8 mouse cellular contexts compared by ENCODE assay signal in the genomic region with DNA sequence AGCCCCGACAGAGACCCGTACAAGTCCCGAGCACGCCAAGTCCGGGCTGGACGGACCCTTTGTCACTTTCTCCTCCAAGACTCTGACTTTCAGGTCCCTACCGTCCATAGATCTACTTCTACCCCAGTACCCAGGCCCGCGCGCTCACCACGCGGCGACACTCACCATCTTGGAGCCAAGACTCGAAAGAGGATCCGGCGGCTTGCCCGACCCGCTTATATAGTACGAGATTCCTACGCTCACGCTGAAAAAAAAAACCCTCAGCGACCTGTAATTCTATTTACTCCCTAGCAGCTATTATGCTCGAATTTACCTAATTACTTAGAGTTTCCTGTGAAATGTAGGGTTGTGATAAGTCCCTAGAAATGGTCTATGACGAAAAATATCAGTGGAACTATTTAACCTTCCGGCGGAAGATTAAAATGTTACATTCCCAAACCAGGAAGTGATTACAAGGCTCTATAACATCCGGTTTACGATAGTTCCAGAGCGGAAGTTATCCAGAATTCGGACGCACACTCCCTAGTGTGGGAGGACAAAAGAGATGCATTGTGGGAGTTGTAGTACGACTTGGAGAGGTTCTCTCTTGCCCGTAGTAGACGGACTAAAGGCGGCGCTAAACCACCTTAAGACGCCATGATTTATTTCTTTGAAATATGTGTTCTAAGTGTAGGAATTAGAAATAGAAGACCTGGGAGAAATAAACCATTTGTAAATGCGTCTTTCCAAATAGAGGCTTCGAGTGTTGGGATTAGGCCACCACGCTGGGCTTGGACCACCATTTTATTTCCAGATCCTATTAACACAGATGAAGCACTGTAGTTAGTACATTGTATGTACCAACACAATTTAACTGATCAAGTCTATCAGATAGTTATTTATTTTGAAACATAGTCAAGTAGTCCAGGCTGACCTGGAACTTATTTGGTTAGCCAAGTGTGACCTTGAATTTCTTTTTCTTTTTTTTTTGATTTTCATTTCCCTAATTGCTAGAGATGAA. TPM values are rescaled to one million over a fixed set of nuclear protein-coding genes. Genes with fewer than 3 reads are reported as not detected.
A peak's percentile ranks its signal among the peaks of the same experiment; 100 is the strongest.
DNase-seq lines count a peak whose midpoint lies in the region; ATAC-seq and TF ChIP-seq lines count a peak whose summit lies in the region.

TSS of gene Rps26 (minus strand) at position 437 of the 1,000 bp plus-strand sequence.

- H3K4me2 ChIP-seq in forebrain, embryonic 13.5 days: peak within 1 kb of the TSS; percentile 96
- H3K4me2 ChIP-seq in liver, postnatal 0 days (ENCODE audit: low read depth, low read length): peak within 1 kb of the TSS; percentile 88
- H3K4me2 ChIP-seq in neural tube, embryonic 14.5 days (ENCODE audit: low read depth, low read length): peak within 1 kb of the TSS; percentile 83

- intact Hi-C loops in heart, postnatal 10 days (cut with DNase I): loop anchor here (2.0 to 5.0 kb wide), 2 partner anchors 48 to 59 kb away; partner anchors contain the start of genes Pa2g4 and Suox

- H3K4me3 ChIP-seq in ES-Bruce4 (ENCODE audit: low read depth, low read length): peak within 1 kb of the TSS; percentile 83
- peak within 1 kb of the TSS; percentile 92 for H3K4me3 ChIP-seq in forebrain, embryonic 13.5 days
- peak within 1 kb of the TSS; percentile 81 for H3K4me3 ChIP-seq in liver, postnatal 0 days (ENCODE audit: low read depth, low read length)
- H3K4me3 ChIP-seq in neural tube, embryonic 14.5 days (ENCODE audit: low read depth, low read length): peak within 1 kb of the TSS; percentile 70

- TF ChIP-seq EP300 in ES-Bruce4 (IDR thresholded peaks at IDR 0.05; ENCODE audit: insufficient read depth, low read depth, low read length): 0 out of 2 replicates have a peak, but pooled peaks have one; percentile 9
- peak; percentile 94 for TF ChIP-seq EP300 in liver, postnatal 0 days (IDR thresholded peaks at IDR 0.05; ENCODE audit: low read depth)

- H3K4me1 ChIP-seq in ES-Bruce4 (ENCODE audit: control insufficient read depth, insufficient read depth, low read length): no peaks in the 10 kb centered on the region
- peaks cover 9% of the 10 kb centered on the region for H3K4me1 ChIP-seq in forebrain, embryonic 13.5 days
- peaks cover 16% of the 10 kb centered on the region for H3K4me1 ChIP-seq in liver, postnatal 0 days (ENCODE audit: insufficient read depth)
- peaks cover 6% of the 10 kb centered on the region; the same call in 1 of the 2 replicates for H3K4me1 ChIP-seq in neural tube, embryonic 14.5 days (ENCODE audit: control insufficient read depth, insufficient read depth, low read length)

- no peaks in the 10 kb centered on the region for H3K9me3 ChIP-seq in ES-Bruce4 (replicated peaks; ENCODE audit: control insufficient read depth, insufficient read depth, low read length, poor library complexity, severe bottlenecking)
- H3K9me3 ChIP-seq in forebrain, embryonic 13.5 days (replicated peaks): no peaks in the 10 kb centered on the region
- H3K9me3 ChIP-seq in liver, postnatal 0 days (ENCODE audit: low read length): no peaks in the 10 kb centered on the region
- no peaks in the 10 kb centered on the region for H3K9me3 ChIP-seq in neural tube, embryonic 14.5 days (ENCODE audit: control insufficient read depth, low read length)

- no peak for TF ChIP-seq CTCF in ES-Bruce4 (IDR thresholded peaks at IDR 0.05; ENCODE audit: low read depth, low read length)
- peak; percentile 68 for TF ChIP-seq CTCF in liver, postnatal 0 days (IDR thresholded peaks at IDR 0.05; ENCODE audit: low read depth)

- peak; percentile 83 for TF ChIP-seq POLR2A in ES-Bruce4 (IDR thresholded peaks at IDR 0.05; ENCODE audit: insufficient read depth, low read length)

- no peaks in the 10 kb centered on the region for H3K27me3 ChIP-seq in ES-Bruce4 (ENCODE audit: control insufficient read depth, insufficient read depth, low read length, poor library complexity, severe bottlenecking)
- no peaks in the 10 kb centered on the region for H3K27me3 ChIP-seq in forebrain, embryonic 13.5 days
- H3K27me3 ChIP-seq in liver, postnatal 0 days (ENCODE audit: insufficient read depth, low read length): no peaks in the 10 kb centered on the region
- no peaks in the 10 kb centered on the region for H3K27me3 ChIP-seq in neural tube, embryonic 14.5 days (ENCODE audit: control insufficient read depth, insufficient read depth, low read length)

- under 1% methylated on average over 40 of the region's 40 CpGs for WGBS in forebrain, embryonic 13.5 days
- 2% methylated on average over 40 of the region's 40 CpGs for WGBS in large intestine, adult 2 months
- WGBS in liver, postnatal 0 days (ENCODE audit: insufficient replicate concordance): 1% methylated on average over 40 of the region's 40 CpGs
- WGBS in neural tube, embryonic 14.5 days: 1% methylated on average over 40 of the region's 40 CpGs

- ATAC-seq in cerebellum, adult (ENCODE audit: insufficient number of reproducible peaks, low FRiP score, low TSS enrichment): peak; percentile 99
- ATAC-seq in forebrain, embryonic 13.5 days: peak; percentile 98
- peak; percentile 98 for ATAC-seq in liver, postnatal 0 days
- peak; percentile 95 for ATAC-seq in neural tube, embryonic 14.5 days (ENCODE audit: low read depth)

- peak within 1 kb of the TSS; percentile 13 for H3K27ac ChIP-seq in ES-Bruce4 (ENCODE audit: insufficient read depth, low read length)
- H3K27ac ChIP-seq in forebrain, embryonic 13.5 days: peak within 1 kb of the TSS; percentile 70
- H3K27ac ChIP-seq in liver, postnatal 0 days (ENCODE audit: low read depth): peak within 1 kb of the TSS; percentile 66
- peak within 1 kb of the TSS; percentile 23; the same call in 1 of the 2 replicates for H3K27ac ChIP-seq in neural tube, embryonic 14.5 days (ENCODE audit: low read depth, low read length)

- peaks cover 23% of the 10 kb centered on the region for H3K36me3 ChIP-seq in ES-Bruce4 (ENCODE audit: control insufficient read depth, insufficient read depth, low read length, poor library complexity, severe bottlenecking)
- H3K36me3 ChIP-seq in forebrain, embryonic 13.5 days (ENCODE audit: poor library complexity, severe bottlenecking): peaks cover 34% of the 10 kb centered on the region
- peaks cover 12% of the 10 kb centered on the region for H3K36me3 ChIP-seq in liver, postnatal 0 days (replicated peaks; ENCODE audit: insufficient read depth, low read length)
- peaks cover 6% of the 10 kb centered on the region; the same call in 1 of the 2 replicates for H3K36me3 ChIP-seq in neural tube, embryonic 14.5 days (ENCODE audit: control insufficient read depth, insufficient read depth, low read length)

- H3K9ac ChIP-seq in ES-Bruce4 (ENCODE audit: low read depth, poor library complexity, severe bottlenecking): peak within 1 kb of the TSS; percentile 98
- H3K9ac ChIP-seq in forebrain, embryonic 13.5 days: peak within 1 kb of the TSS; percentile 94
- peak within 1 kb of the TSS; percentile 82 for H3K9ac ChIP-seq in liver, postnatal 0 days (replicated peaks)
- peak within 1 kb of the TSS; percentile 71 for H3K9ac ChIP-seq in neural tube, embryonic 14.5 days (replicated peaks; ENCODE audit: low read depth, low read length)

- peak; percentile 94 for DNase-seq in heart, postnatal 10 days
- peak; percentile 98 for DNase-seq in large intestine, adult 2 months (ENCODE audit: low read depth, low spot score)
- DNase-seq in liver, postnatal 0 days: peak; percentile 86
- DNase-seq in testis, postnatal 10 days (ENCODE audit: low spot score): peak; percentile 89

RNA-seq across cellular contexts. Expression of gene Rps26, which starts in this region (rescaled TPM):
- 1,832 and 1,959 TPM in 2 replicates for polyA plus RNA-seq in ES-Bruce4 (2011; ENCODE audit: insufficient read depth, insufficient read length, low read depth, missing spikeins)
- 531 and 638 TPM in 2 replicates for polyA plus RNA-seq in forebrain, embryonic 13.5 days (2015; fragmentation: Nextera tagmentation; extraction: Ambion mirVana)
- 100 to 1,000 TPM; 395 TPM for total RNA-seq in heart, postnatal 10 days (2021)
- 1,017 and 1,368 TPM in 2 replicates for polyA plus RNA-seq in large intestine, adult 2 months (2012; rRNA removed)
- 469 and 517 TPM in 2 replicates for polyA plus RNA-seq in liver, postnatal 0 days (2015; fragmentation: Nextera tagmentation; extraction: Ambion mirVana)
- 454 and 493 TPM in 2 replicates for polyA plus RNA-seq in neural tube, embryonic 14.5 days (2014; fragmentation: Nextera tagmentation; extraction: Ambion mirVana)

Comparison
In these comparisons a context has a peak if more than half of its experiments do, and no peak if none do; other contexts are left out.
1. Peak in every context shown above with its lines: DNase-seq, ATAC-seq, H3K4me3 ChIP-seq and H3K27ac ChIP-seq.
2. H3K27ac ChIP-seq: peak in every context shown above with its lines; median percentile 70 in forebrain, embryonic 13.5 days; 66 in liver, postnatal 0 days; 23 in neural tube, embryonic 14.5 days; 13 in ES-Bruce4.